Mouse (Mus musculus) liver, postnatal 0 days (tissue): Measurements from ENCODE around the gene Slit3. TPM values are rescaled to one million over a fixed set of nuclear protein-coding genes. Genes with fewer than 3 reads are reported as not detected.

Experiments
- ATAC-seq: fragments of 200-750 bp; cut with Nextera tagmentation; 2 replicates; pipeline ENCODE4 v1.8.0; 2017; ENCODE audit warnings: mild to moderate bottlenecking, moderate library complexity
- DNase-seq: peaks from one replicate; pipeline ENCODE4 v3.0.0-alpha.2; 2016
- H3K27ac ChIP-seq: fragments of 300-500 bp; sonication (generic); 2 replicates; pipeline ENCODE4 v1.5.1; 2014; ENCODE audit warnings: antibody characterized with exemption, moderate library complexity, mild to moderate bottlenecking, low read depth
- H3K27me3 ChIP-seq: fragments of 300-500 bp; sonication (generic); 2 replicates; pipeline ENCODE4 v1.6.1; 2014; ENCODE audit warnings: low read length, control low read depth, mixed read lengths; ENCODE audit not compliant: insufficient read depth
- H3K36me3 ChIP-seq: fragments of 300-500 bp; sonication (generic); replicated peaks from 2 replicates; pipeline ENCODE4 v1.6.1; 2014; ENCODE audit warnings: mild to moderate bottlenecking, control low read depth, low read length, moderate library complexity, mixed read lengths; ENCODE audit not compliant: insufficient read depth
- H3K4me1 ChIP-seq: fragments of 300-500 bp; sonication (generic); 2 replicates; pipeline ENCODE4 v1.6.1; 2014; ENCODE audit warnings: antibody characterized with exemption, mild to moderate bottlenecking, control low read depth; ENCODE audit not compliant: insufficient read depth
- H3K4me2 ChIP-seq: fragments of 300-500 bp; sonication (generic); 2 replicates; pipeline ENCODE4 v1.6.1; 2014; ENCODE audit warnings: low read depth, mild to moderate bottlenecking, low read length, moderate library complexity, mixed read lengths
- H3K4me3 ChIP-seq: fragments of 300-500 bp; sonication (generic); 2 replicates; pipeline ENCODE4 v1.5.1; 2014; ENCODE audit warnings: low read depth, low read length
- H3K9ac ChIP-seq: fragments of 300-500 bp; sonication (generic); replicated peaks from 2 replicates; pipeline ENCODE4 v1.6.1; 2014; ENCODE audit warnings: mild to moderate bottlenecking, moderate library complexity
- H3K9me3 ChIP-seq: fragments of 300-500 bp; sonication (generic); 2 replicates; pipeline ENCODE4 v1.6.1; 2016; ENCODE audit warnings: mild to moderate bottlenecking, control low read depth, low read length, mixed read lengths
- CTCF ChIP-seq: sonication (generic); IDR thresholded peaks from 2 replicates; pipeline ENCODE4 v1.5.1; 2016; ENCODE audit warnings: antibody characterized with exemption, low read depth
- EP300 ChIP-seq: IDR thresholded peaks from 2 replicates; pipeline ENCODE4 v1.6.1; 2016; ENCODE audit warnings: antibody characterized with exemption, low read depth, mild to moderate bottlenecking
- WGBS: fragments of 180-500 bp; shearing (Covaris S2); extraction: QIAGEN DNeasy Blood & Tissue Kit; methylation state at CpG from one replicate; pipeline ENCODE4 v1.1.7; 2014; ENCODE audit not compliant: insufficient replicate concordance; 5-methylcytosine and 5-hydroxymethylcytosine counted together
- polyA plus RNA-seq: library from polyadenylated mRNA; unstranded; fragments of >200 nt; fragmentation: Nextera tagmentation; extraction: Ambion mirVana; gene quantifications from 2 replicates; pipeline ENCODE4 v1.2.1, GENCODE M21; 2015

Gene Slit3
- polyA plus RNA-seq, 1 experiment from 2014 or later = 0.20 TPM

DNA sequence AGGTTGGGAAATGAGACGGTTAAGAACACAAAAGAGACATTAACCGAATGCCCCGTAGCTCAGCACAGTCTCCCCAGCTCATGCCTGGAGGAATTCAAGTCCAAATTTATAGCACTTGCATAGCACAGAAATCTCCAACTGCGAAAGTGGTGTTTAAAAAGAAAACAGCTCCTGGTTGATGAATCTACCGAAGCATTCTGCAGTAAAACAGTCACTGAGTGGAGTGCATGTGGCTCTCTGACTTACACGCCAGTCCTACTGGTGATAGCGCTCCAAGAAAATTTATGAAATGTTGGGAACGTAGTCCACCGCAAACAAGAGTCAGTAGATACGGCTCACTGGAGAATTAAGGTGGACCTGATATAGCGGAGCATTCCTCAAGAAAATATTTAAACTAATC is 35.7 kb upstream of the Slit3 start:
- H3K36me3 ChIP-seq = no peaks in the 10 kb centered on the region
- WGBS = 77% methylated on average over 11 of the region's 11 CpGs
- DNase-seq (no peak), ATAC-seq (no peak)
- H3K9me3 ChIP-seq = no peaks in the 10 kb centered on the region
- no peak overlapping the region for H3K9ac ChIP-seq
- H3K4me1 ChIP-seq = no peaks in the 10 kb centered on the region
- no peak overlapping the region for H3K27ac ChIP-seq
- no peak overlapping the region for H3K4me2 ChIP-seq
- no peaks in the 10 kb centered on the region for H3K27me3 ChIP-seq
- TF ChIP-seq CTCF (no peak), EP300 (no peak)
- no peak overlapping the region for H3K4me3 ChIP-seq

DNA sequence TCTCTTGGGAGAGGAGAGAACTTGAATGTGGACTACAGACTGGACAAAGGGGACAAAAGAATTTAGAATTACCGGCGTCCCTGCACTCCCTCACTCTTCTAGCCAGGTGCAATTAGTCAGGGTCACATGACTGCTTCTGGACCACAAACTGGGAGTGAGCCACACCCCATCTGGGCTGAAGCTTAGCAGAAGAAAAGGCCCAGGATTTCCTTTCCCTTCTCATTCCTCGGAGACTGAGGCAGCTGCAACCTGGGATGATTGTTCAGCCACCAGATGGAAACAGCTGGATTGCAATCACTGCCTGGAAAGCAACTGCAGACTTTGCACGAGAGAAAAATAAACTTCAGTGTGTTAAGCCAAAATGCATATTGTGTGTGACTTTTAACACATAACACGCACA is 35.0 kb upstream of the Slit3 start:
- 60% methylated on average over 5 of the region's 5 CpGs for WGBS

GRCm38 (mm10) chr11:35087454-35087853 is 33.6 kb upstream of the Slit3 start:
- no peak for ATAC-seq
- Histone ChIP-seq H3K9me3 (no peaks in the 10 kb centered on the region), H3K9ac (no peak overlapping the region), H3K36me3 (no peaks in the 10 kb centered on the region), H3K4me1 (no peaks in the 10 kb centered on the region), H3K27me3 (no peaks in the 10 kb centered on the region), H3K4me2 (no peak overlapping the region), H3K4me3 (no peak overlapping the region), H3K27ac (no peak overlapping the region)
- WGBS = 35% methylated on average over 2 of the region's 2 CpGs
- no peak for DNase-seq
- TF ChIP-seq EP300 = no peak
- no peak for TF ChIP-seq CTCF

More for the DNA sequence above, 35.0 kb upstream of the Slit3 start:
- Histone ChIP-seq H3K36me3 (no peaks in the 10 kb centered on the region), H3K27me3 (no peaks in the 10 kb centered on the region), H3K4me1 (no peaks in the 10 kb centered on the region), H3K9me3 (no peaks in the 10 kb centered on the region), H3K27ac (no peak overlapping the region), H3K4me3 (no peak overlapping the region), H3K4me2 (no peak overlapping the region), H3K9ac (no peak overlapping the region)
- DNase-seq (no peak), ATAC-seq (no peak)
- TF ChIP-seq CTCF = no peak
- no peak for TF ChIP-seq EP300

DNA sequence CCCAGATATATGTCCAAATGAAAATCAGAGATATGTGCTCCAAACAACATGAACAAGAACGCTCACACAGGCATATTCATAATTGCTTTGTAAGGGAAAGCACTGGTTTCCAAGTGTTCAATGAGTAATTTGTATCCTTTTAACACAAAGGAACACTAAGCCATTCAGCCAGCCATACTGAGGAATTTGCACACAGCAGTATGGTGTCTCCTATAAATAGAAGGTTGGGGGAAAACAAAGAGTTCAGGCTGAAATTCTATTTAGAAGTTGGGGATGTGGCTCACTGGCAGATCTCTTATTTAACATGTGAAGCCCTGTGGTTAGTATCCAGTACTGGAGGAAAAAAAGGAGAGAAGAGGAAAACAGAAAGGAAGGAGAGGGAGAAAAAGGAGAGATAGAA is 32.9 kb upstream of the Slit3 start:
- Histone ChIP-seq H3K27me3 (no peaks in the 10 kb centered on the region), H3K4me1 (no peaks in the 10 kb centered on the region), H3K9me3 (no peaks in the 10 kb centered on the region), H3K27ac (no peak overlapping the region), H3K9ac (no peak overlapping the region), H3K4me3 (no peak overlapping the region), H3K36me3 (no peaks in the 10 kb centered on the region), H3K4me2 (no peak overlapping the region)
- no peak for DNase-seq
- no peak for ATAC-seq
- 74% methylated on average over 1 of the region's 1 CpGs for WGBS
- TF ChIP-seq EP300 = no peak
- TF ChIP-seq CTCF = no peak

GRCm38 (mm10) chr11:35090629-35091335 is 30.2 kb upstream of the Slit3 start:
- ATAC-seq (no peak), DNase-seq (no peak)
- Histone ChIP-seq H3K27me3 (no peaks in the 10 kb centered on the region), H3K27ac (no peak overlapping the region), H3K9ac (no peak overlapping the region), H3K36me3 (no peaks in the 10 kb centered on the region), H3K4me2 (no peak overlapping the region), H3K4me1 (no peaks in the 10 kb centered on the region), H3K4me3 (no peak overlapping the region), H3K9me3 (no peaks in the 10 kb centered on the region)
- 60% methylated on average over 13 of the region's 13 CpGs for WGBS
- TF ChIP-seq CTCF (no peak), EP300 (no peak)

GRCm38 (mm10) chr11:35096538-35096937 is 24.5 kb upstream of the Slit3 start:
- no peak for TF ChIP-seq EP300
- TF ChIP-seq CTCF = no peak
- 68% methylated on average over 5 of the region's 5 CpGs for WGBS

More at GRCm38 (mm10) chr11:35096538-35096937, 24.5 kb upstream of the Slit3 start:
- Histone ChIP-seq H3K4me1 (no peaks in the 10 kb centered on the region), H3K36me3 (no peaks in the 10 kb centered on the region), H3K9ac (no peak overlapping the region), H3K4me2 (no peak overlapping the region), H3K27ac (no peak overlapping the region), H3K4me3 (no peak overlapping the region), H3K27me3 (no peaks in the 10 kb centered on the region), H3K9me3 (no peaks in the 10 kb centered on the region)
- DNase-seq (no peak), ATAC-seq (no peak)
